Mouse (Mus musculus) small intestine, adult 2 months (tissue): ENCODE data around the gene Zfp46. TPM values are rescaled to one million over a fixed set of nuclear protein-coding genes. Genes with fewer than 3 reads are reported as not detected.

Source experiments
- H3K27ac ChIP-seq: fragments of 200-500 bp; 2 replicates; pipeline ENCODE4 v1.5.1; 2012; ENCODE audit warnings: low read depth, low read length, control low read depth, inconsistent platforms; ENCODE audit not compliant: insufficient read depth
- H3K27me3 ChIP-seq: fragments of 200-500 bp; 2 replicates; pipeline ENCODE4 v1.6.1; 2012; ENCODE audit warnings: mild to moderate bottlenecking, moderate library complexity, low read length, inconsistent platforms; ENCODE audit not compliant: control insufficient read depth, insufficient read depth
- H3K36me3 ChIP-seq: fragments of 200-500 bp; 2 replicates; pipeline ENCODE4 v1.6.1; 2012; ENCODE audit warnings: mild to moderate bottlenecking, low read length, control low read depth, inconsistent platforms; ENCODE audit not compliant: control insufficient read depth, insufficient read depth
- H3K4me1 ChIP-seq: fragments of 200-500 bp; 2 replicates; pipeline ENCODE4 v1.6.1; 2012; ENCODE audit warnings: low read length, inconsistent platforms, mixed read lengths; ENCODE audit not compliant: control insufficient read depth, insufficient read depth, insufficient read length
- H3K4me3 ChIP-seq: fragments of 200-500 bp; 2 replicates; pipeline ENCODE4 v1.5.1; 2012; ENCODE audit warnings: low read depth, mild to moderate bottlenecking, control low read depth, inconsistent platforms, low read length, moderate library complexity
- CTCF ChIP-seq: fragments of 200-500 bp; IDR thresholded peaks from 2 replicates; pipeline ENCODE4 v1.5.1; 2012; ENCODE audit warnings: low read depth, mild to moderate bottlenecking, control low read depth, inconsistent platforms, low read length, moderate library complexity, mixed read lengths; ENCODE audit not compliant: insufficient replicate concordance, insufficient read length; ENCODE audit errors: extremely low read depth
- POLR2A ChIP-seq: fragments of 200-500 bp; IDR thresholded peaks from 2 replicates; pipeline ENCODE4 v1.6.1; 2012; ENCODE audit warnings: low read depth, mild to moderate bottlenecking, control low read depth, inconsistent platforms, low read length, moderate library complexity
- WGBS: fragments of 180-500 bp; shearing (Covaris S2); methylation state at CpG from one replicate; pipeline ENCODE4 v1.1.7; 2018; 5-methylcytosine and 5-hydroxymethylcytosine counted together
- polyA plus RNA-seq: library from polyadenylated mRNA; depleted of rRNA; stranded (reverse); fragments of >200 nt; gene quantifications from 2 replicates; pipeline ENCODE4 v1.2.3, GENCODE M21; 2012; rRNA removed

Zfp46 gene
- polyA plus RNA-seq, 1 experiment: 9.4 TPM

DNA sequence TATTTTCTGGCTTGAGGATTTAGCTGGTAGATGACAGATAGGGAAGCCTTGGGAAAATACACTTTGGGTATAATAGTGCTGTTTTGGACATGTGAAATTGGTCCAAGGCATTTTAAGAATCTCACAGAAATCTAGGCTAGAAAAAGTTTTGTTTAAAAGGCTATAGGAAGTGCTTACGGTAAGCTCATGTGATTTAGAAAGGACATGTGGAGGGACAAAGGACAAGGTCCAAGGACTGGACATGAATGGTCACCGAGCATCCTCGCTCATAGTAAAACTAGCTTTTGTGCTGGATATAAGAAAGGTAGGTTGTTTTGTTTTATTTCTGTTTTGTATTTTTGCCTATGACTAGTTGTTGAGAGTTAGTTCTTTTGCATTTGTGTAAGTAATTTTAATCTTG, 47.2 kb downstream of the Zfp46 start:
- TF ChIP-seq CTCF (no peak), POLR2A (no peak)
- Histone ChIP-seq H3K4me1 (no peaks in the 10 kb centered on the region), H3K4me3 (no peak overlapping the region), H3K36me3 (peaks cover 50% of the 10 kb centered on the region), H3K27ac (no peak overlapping the region), H3K27me3 (no peaks in the 10 kb centered on the region)
- WGBS: 91% methylated on average over 3 of the region's 3 CpGs

DNA sequence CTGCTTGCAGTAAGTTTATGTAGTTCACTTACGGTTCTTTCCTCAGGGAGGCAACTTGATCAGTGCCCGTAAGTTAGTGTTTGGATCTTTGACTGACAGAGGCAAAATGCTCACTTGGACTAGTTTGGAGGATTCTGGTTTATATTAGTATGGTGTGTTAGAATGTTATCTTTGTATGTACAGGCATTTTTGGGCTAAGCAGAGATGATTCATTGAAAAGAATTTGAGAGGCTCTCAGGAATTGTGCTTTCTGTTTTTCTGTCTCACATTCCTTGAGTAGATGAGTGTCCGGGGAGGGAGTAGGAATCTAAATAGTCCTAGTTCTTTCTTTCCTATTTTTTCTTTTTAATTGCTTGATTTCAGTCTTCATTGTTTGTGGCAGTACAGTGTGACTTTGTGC, 48.7 kb downstream of the Zfp46 start:
- H3K27ac ChIP-seq: no peak overlapping the region
- no peaks in the 10 kb centered on the region for H3K4me1 ChIP-seq
- TF ChIP-seq CTCF: no peak
- TF ChIP-seq POLR2A: no peak
- H3K27me3 ChIP-seq: no peaks in the 10 kb centered on the region
- H3K4me3 ChIP-seq: no peak overlapping the region
- peaks cover 48% of the 10 kb centered on the region for H3K36me3 ChIP-seq
- WGBS: 82% methylated on average over 3 of the region's 3 CpGs

DNA sequence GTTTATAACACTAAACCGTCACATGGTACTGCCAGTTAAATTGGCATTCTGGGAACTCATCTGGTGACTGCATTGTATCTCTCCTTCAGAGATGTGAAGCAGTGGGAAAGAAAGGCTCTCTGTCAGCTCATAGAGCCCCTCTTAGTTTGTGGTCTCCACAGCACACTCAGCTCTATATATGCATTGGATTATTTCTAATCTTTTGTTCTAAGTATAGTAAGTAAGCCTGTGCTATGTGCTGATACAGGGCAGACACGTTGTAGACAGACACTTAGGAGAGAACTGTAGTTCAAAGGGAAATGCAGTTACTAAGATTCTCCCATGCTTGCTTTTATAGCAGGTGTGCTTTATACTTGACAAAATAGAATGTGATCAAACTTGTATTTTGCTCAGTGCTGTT, 50.6 kb downstream of the Zfp46 start:
- H3K36me3 ChIP-seq: peaks cover 51% of the 10 kb centered on the region

DNA sequence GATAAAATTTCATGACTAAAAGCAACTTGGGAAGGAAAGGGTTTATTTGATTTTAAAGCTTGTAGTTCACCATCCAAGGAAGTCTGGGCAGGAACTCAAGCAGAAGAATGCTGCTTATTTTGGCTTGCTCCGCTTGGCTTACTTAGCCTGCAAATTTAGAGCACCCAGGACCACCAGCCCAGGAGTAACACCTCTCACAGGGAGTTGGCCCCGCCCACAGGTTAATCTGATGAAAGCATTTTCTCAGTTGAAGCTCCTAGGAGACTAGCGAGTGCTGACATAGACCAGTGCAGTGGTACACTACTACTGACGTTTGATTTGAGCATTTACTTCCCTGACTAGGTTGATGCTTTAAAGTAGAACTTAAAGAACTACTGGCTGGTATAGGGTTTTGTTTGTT, 52.6 kb downstream of the Zfp46 start:
- Histone ChIP-seq H3K4me1 (no peaks in the 10 kb centered on the region), H3K27me3 (no peaks in the 10 kb centered on the region), H3K36me3 (peaks cover 43% of the 10 kb centered on the region), H3K27ac (no peak overlapping the region), H3K4me3 (no peak overlapping the region)
- 77% methylated on average over 4 of the region's 4 CpGs for WGBS
- TF ChIP-seq POLR2A (no peak), CTCF (no peak)

More for the DNA sequence above, 50.6 kb downstream of the Zfp46 start:
- no peaks in the 10 kb centered on the region for H3K4me1 ChIP-seq
- no peaks in the 10 kb centered on the region for H3K27me3 ChIP-seq
- H3K27ac ChIP-seq: no peak overlapping the region
- H3K4me3 ChIP-seq: no peak overlapping the region
- no peak for TF ChIP-seq CTCF
- TF ChIP-seq POLR2A: no peak
- 44% methylated on average over 2 of the region's 2 CpGs for WGBS

Other genes with a start within 250 kb of the Zfp46 start
- gene Rpl11, start 231.3 kb upstream of the Zfp46 start, polyA plus RNA-seq: 176 and 224 TPM in 2 replicates
- 262 and 519 TPM in 2 replicates for gene Id3, start 141.2 kb upstream of the Zfp46 start, polyA plus RNA-seq
- 7.5 and 11.5 TPM in 2 replicates for gene E2f2, start 112.3 kb upstream of the Zfp46 start, polyA plus RNA-seq
- 1.3 and 2.0 TPM in 2 replicates for gene Asap3, start 78.3 kb upstream of the Zfp46 start, polyA plus RNA-seq
- gene Tcea3, start 37.0 kb upstream of the Zfp46 start, polyA plus RNA-seq: 7.8 and 14.8 TPM in 2 replicates
- gene Hnrnpr, start 26.3 kb downstream of the Zfp46 start, polyA plus RNA-seq: 0.93 and 2.8 TPM in 2 replicates
- gene Htr1d, start 138.8 kb downstream of the Zfp46 start, polyA plus RNA-seq: 0.05 and 0.23 TPM in 2 replicates
- gene 6030445D17Rik, start 177.6 kb downstream of the Zfp46 start, polyA plus RNA-seq: 0.24 and 1.1 TPM in 2 replicates
- gene Luzp1, start 185.1 kb downstream of the Zfp46 start, polyA plus RNA-seq: 6.6 and 18.0 TPM in 2 replicates